Mouse (Mus musculus) limb, embryonic 14.5 days (tissue): ENCODE results near the gene Cdk16. TPM values are rescaled to one million over a fixed set of nuclear protein-coding genes. Genes with fewer than 3 reads are reported as not detected.

ENCODE experiments used
- ATAC-seq: fragments of 200-750 bp; cut with Nextera tagmentation; 2 replicates; pipeline ENCODE4 v1.8.0; 2017; ENCODE audit warnings: low read depth, moderate number of reproducible peaks, moderate TSS enrichment; ENCODE audit not compliant: low FRiP score
- DNase-seq: peaks from one replicate; pipeline ENCODE4 v3.0.0-alpha.2; 2015; ENCODE audit warnings: low spot score
- H3K27ac ChIP-seq: fragments of 300-500 bp; sonication (generic); replicated peaks from 2 replicates; pipeline ENCODE4 v1.5.1; 2014; ENCODE audit warnings: low read depth, mild to moderate bottlenecking, low read length, moderate library complexity, mixed read lengths
- H3K27me3 ChIP-seq: fragments of 300-500 bp; sonication (generic); 2 replicates; pipeline ENCODE4 v1.6.1; 2014; ENCODE audit warnings: low read length, mixed read lengths; ENCODE audit not compliant: control insufficient read depth, insufficient read depth
- H3K36me3 ChIP-seq: fragments of 300-500 bp; sonication (generic); 2 replicates; pipeline ENCODE4 v1.6.1; 2014; ENCODE audit warnings: mild to moderate bottlenecking, low read length, moderate library complexity, mixed read lengths; ENCODE audit not compliant: control insufficient read depth, insufficient read depth
- H3K4me1 ChIP-seq: fragments of 300-500 bp; sonication (generic); 2 replicates; pipeline ENCODE4 v1.6.1; 2014; ENCODE audit warnings: antibody characterized with exemption, low read length, mixed read lengths; ENCODE audit not compliant: control insufficient read depth, insufficient read depth
- H3K4me2 ChIP-seq: fragments of 300-500 bp; sonication (generic); replicated peaks from 2 replicates; pipeline ENCODE4 v1.6.1; 2014; ENCODE audit warnings: low read depth, mild to moderate bottlenecking, low read length, moderate library complexity; ENCODE audit not compliant: severe bottlenecking
- H3K4me3 ChIP-seq: fragments of 300-500 bp; sonication (generic); replicated peaks from 2 replicates; pipeline ENCODE4 v1.5.1; 2014; ENCODE audit warnings: low read length
- H3K9ac ChIP-seq: fragments of 300-500 bp; sonication (generic); 2 replicates; pipeline ENCODE4 v1.6.1; 2014; ENCODE audit warnings: mild to moderate bottlenecking, low read depth, low read length, moderate library complexity; ENCODE audit not compliant: severe bottlenecking
- H3K9me3 ChIP-seq: fragments of 300-500 bp; sonication (generic); 2 replicates; pipeline ENCODE4 v1.6.1; 2016; ENCODE audit warnings: low read length; ENCODE audit not compliant: control insufficient read depth
- POLR2A ChIP-seq: fragments of 200-500 bp; IDR thresholded peaks from 2 replicates; pipeline ENCODE4 v1.8.0; 2012; ENCODE audit warnings: inconsistent platforms, mild to moderate bottlenecking, moderate library complexity, borderline replicate concordance; ENCODE audit not compliant: insufficient read depth, insufficient read length; ENCODE audit errors: extremely low read depth
- WGBS: fragments of 180-500 bp; shearing (Covaris S2); extraction: QIAGEN DNeasy Blood & Tissue Kit; methylation state at CpG from one replicate; pipeline ENCODE4 v1.1.7; 2014; 5-methylcytosine and 5-hydroxymethylcytosine counted together
- polyA plus RNA-seq, 2 experiments: library from polyadenylated mRNA; depleted of rRNA in 1 of 2; stranded (reverse) in 1 of 2; unstranded in 1 of 2; fragments of >200 nt; fragmentation: Nextera tagmentation in 1 of 2; extraction: Ambion mirVana in 1 of 2; gene quantifications; 2 replicates each; pipeline versions ENCODE4 v1.2.1 to v1.2.3; 2012 to 2014

The Cdk16 gene
- polyA plus RNA-seq (2012; rRNA removed) (256 and 298 TPM in 2 replicates), polyA plus RNA-seq (2014; fragmentation: Nextera tagmentation; extraction: Ambion mirVana) (102 and 109 TPM in 2 replicates)

GRCm38 (mm10) chrX:20687519-20688067 lies at the start of gene Cdk16:
TSS of gene Cdk16 (plus strand) at chrX:20687954.
- peak; percentile 55; the same call in 1 of the 2 replicates for TF ChIP-seq POLR2A
- 21% methylated on average over 16 of the region's 16 CpGs for WGBS
- Histone ChIP-seq H3K27me3 (no peaks in the 10 kb centered on the region), H3K36me3 (peaks cover under 1% of the 10 kb centered on the region; the same call in 1 of the 2 replicates), H3K9me3 (no peaks in the 10 kb centered on the region), H3K4me2 (peak within 1 kb of the TSS; percentile 56), H3K9ac (peak within 1 kb of the TSS; percentile 78), H3K27ac (peak within 1 kb of the TSS; percentile 91), H3K4me1 (no peaks in the 10 kb centered on the region), H3K4me3 (peak within 1 kb of the TSS; percentile 58)
- DNase-seq, result peak; percentile 93
- peak; percentile 93 for ATAC-seq

GRCm38 (mm10) chrX:20638141-20638540 lies 49.6 kb upstream of the Cdk16 start:
- H3K27me3 ChIP-seq, result no peaks in the 10 kb centered on the region
- 94% methylated on average over 2 of the region's 2 CpGs for WGBS
- no peak overlapping the region for H3K4me3 ChIP-seq
- no peak overlapping the region for H3K27ac ChIP-seq
- no peaks in the 10 kb centered on the region for H3K9me3 ChIP-seq
- H3K4me2 ChIP-seq, result no peak overlapping the region
- DNase-seq (no peak), ATAC-seq (no peak)
- no peak for TF ChIP-seq POLR2A
- no peaks in the 10 kb centered on the region for H3K4me1 ChIP-seq
- peaks cover 56% of the 10 kb centered on the region for H3K36me3 ChIP-seq
- no peak overlapping the region for H3K9ac ChIP-seq

- no peak overlapping the region for H3K27ac ChIP-seq
- H3K4me3 ChIP-seq, result no peak overlapping the region
- ATAC-seq (no peak), DNase-seq (no peak)
- no peak overlapping the region for H3K9ac ChIP-seq
- no peaks in the 10 kb centered on the region for H3K27me3 ChIP-seq
- no peaks in the 10 kb centered on the region for H3K4me1 ChIP-seq
- 87% methylated on average over 5 of the region's 5 CpGs for WGBS
- no peak overlapping the region for H3K4me2 ChIP-seq
- peaks cover 57% of the 10 kb centered on the region for H3K36me3 ChIP-seq
- TF ChIP-seq POLR2A, result no peak
- no peaks in the 10 kb centered on the region for H3K9me3 ChIP-seq
These were observed 43.0 kb upstream of the Cdk16 start for GRCm38 (mm10) chrX:20644780-20645179.

GRCm38 (mm10) chrX:20657593-20657992 lies 30.2 kb upstream of the Cdk16 start:
- H3K9ac ChIP-seq, result no peak overlapping the region
- H3K4me2 ChIP-seq, result peak overlapping the region; percentile 64
- 29% methylated on average over 5 of the region's 5 CpGs for WGBS
- no peak for ATAC-seq
- H3K27me3 ChIP-seq, result no peaks in the 10 kb centered on the region
- no peak for DNase-seq
- peak overlapping the region; percentile 48 for H3K4me3 ChIP-seq
- no peaks in the 10 kb centered on the region for H3K9me3 ChIP-seq
- no peaks in the 10 kb centered on the region for H3K36me3 ChIP-seq
- H3K27ac ChIP-seq, result no peak overlapping the region
- H3K4me1 ChIP-seq, result no peaks in the 10 kb centered on the region
- no peak for TF ChIP-seq POLR2A

GRCm38 (mm10) chrX:20658026-20658652 lies 29.6 kb upstream of the Cdk16 start, which contains the start of gene Uba1:
TSS of gene Uba1 (plus strand) at chrX:20658326.
- DNase-seq (peak; percentile 93), ATAC-seq (peak; percentile 86)
- H3K36me3 ChIP-seq, result no peaks in the 10 kb centered on the region
- no peaks in the 10 kb centered on the region for H3K4me1 ChIP-seq
- no peak for TF ChIP-seq POLR2A
- peak within 1 kb of the TSS; percentile 48 for H3K4me3 ChIP-seq
- WGBS, result 22% methylated on average over 27 of the region's 27 CpGs
- H3K4me2 ChIP-seq, result peak within 1 kb of the TSS; percentile 64
- H3K27ac ChIP-seq, result 0 out of 2 replicates have a peak within 1 kb of the TSS, but pooled peaks have one; percentile 38
- peak within 1 kb of the TSS; percentile 60 for H3K9ac ChIP-seq
- no peaks in the 10 kb centered on the region for H3K27me3 ChIP-seq
- no peaks in the 10 kb centered on the region for H3K9me3 ChIP-seq
